Mouse (Mus musculus) neural tube, embryonic 12.5 days (tissue): ENCODE data around the gene Fancf. TPM values are rescaled to one million over a fixed set of nuclear protein-coding genes. Genes with fewer than 3 reads are reported as not detected.

Experiments used
- ATAC-seq: fragments of 200-750 bp; cut with Nextera tagmentation; 2 replicates; pipeline ENCODE4 v1.8.0; 2017; ENCODE audit warnings: low read depth, mild to moderate bottlenecking, moderate TSS enrichment, moderate library complexity; ENCODE audit not compliant: low FRiP score
- H3K27ac ChIP-seq: fragments of 300-500 bp; sonication (generic); 2 replicates; pipeline ENCODE4 v1.5.1; 2016
- H3K27me3 ChIP-seq: fragments of 300-500 bp; sonication (generic); replicated peaks from 2 replicates; pipeline ENCODE4 v1.6.1; 2016; ENCODE audit warnings: mild to moderate bottlenecking
- H3K36me3 ChIP-seq: fragments of 300-500 bp; sonication (generic); 2 replicates; pipeline ENCODE4 v1.6.1; 2016; ENCODE audit warnings: mild to moderate bottlenecking
- H3K4me1 ChIP-seq: fragments of 300-500 bp; sonication (generic); 2 replicates; pipeline ENCODE4 v1.6.1; 2016
- H3K4me2 ChIP-seq: fragments of 300-500 bp; sonication (generic); replicated peaks from 2 replicates; pipeline ENCODE4 v1.6.1; 2016; ENCODE audit warnings: mild to moderate bottlenecking
- H3K4me3 ChIP-seq: fragments of 300-500 bp; sonication (generic); 2 replicates; pipeline ENCODE4 v1.5.1; 2016
- H3K9ac ChIP-seq: fragments of 300-500 bp; sonication (generic); 2 replicates; pipeline ENCODE4 v1.6.1; 2016; ENCODE audit warnings: mild to moderate bottlenecking
- H3K9me3 ChIP-seq: fragments of 300-500 bp; sonication (generic); 2 replicates; pipeline ENCODE4 v1.6.1; 2016; ENCODE audit warnings: mild to moderate bottlenecking
- WGBS: fragments of 180-500 bp; shearing (Covaris S2); methylation state at CpG from one replicate; pipeline ENCODE4 v1.1.7; 2016; 5-methylcytosine and 5-hydroxymethylcytosine counted together
- polyA plus RNA-seq: library from polyadenylated mRNA; unstranded; fragments of >200 nt; fragmentation: Nextera tagmentation; extraction: Ambion mirVana; gene quantifications from 2 replicates; pipeline ENCODE4 v1.2.1, GENCODE M21; 2016

Gene Fancf
- polyA plus RNA-seq, 1 experiment from 2014 or later, result 18.8 TPM

DNA sequence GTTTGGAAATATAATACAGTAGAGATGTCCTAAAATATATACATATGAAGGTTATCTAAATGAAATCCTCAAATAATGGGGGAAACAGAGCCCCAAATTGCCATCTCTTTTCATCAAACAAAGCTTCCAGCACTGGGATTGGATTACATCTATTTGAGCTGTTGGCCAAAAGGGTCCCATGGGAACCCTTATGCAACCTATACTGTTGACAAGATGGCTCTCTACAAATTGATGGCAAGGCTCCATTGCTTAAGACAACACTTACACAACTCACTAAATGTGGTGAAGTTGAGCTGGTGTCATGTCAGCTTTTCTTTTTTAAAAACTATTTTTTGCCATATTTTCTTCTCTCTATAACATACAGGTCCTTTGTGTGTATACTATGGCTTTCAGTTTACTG lies 14.2 kb upstream of the Fancf start:
- Histone ChIP-seq H3K4me1 (peaks cover 9% of the 10 kb centered on the region), H3K4me3 (no peak overlapping the region), H3K36me3 (no peaks in the 10 kb centered on the region), H3K9ac (no peak overlapping the region), H3K27ac (no peak overlapping the region), H3K4me2 (no peak overlapping the region), H3K9me3 (no peaks in the 10 kb centered on the region), H3K27me3 (no peaks in the 10 kb centered on the region)
- no peak for ATAC-seq

DNA sequence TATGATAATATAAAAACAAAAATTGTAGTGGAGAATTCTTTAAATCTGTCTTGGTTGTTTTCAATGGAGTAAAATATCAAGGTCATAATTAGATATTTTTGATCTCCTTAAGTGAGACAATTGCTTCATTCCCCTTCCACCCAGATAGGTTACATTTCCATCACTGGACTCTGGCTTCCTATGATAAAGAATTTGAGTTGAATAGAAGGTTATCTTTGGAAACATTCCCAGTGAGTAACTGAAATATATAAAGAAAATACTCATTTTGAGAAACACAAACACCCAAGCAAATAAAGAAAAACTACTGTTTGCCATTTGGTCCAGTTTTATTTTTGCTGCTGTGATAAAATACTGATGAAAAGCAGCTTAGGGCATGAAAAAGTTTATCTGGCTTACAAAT lies 10.5 kb upstream of the Fancf start:
- Histone ChIP-seq H3K27me3 (no peaks in the 10 kb centered on the region), H3K4me2 (no peak overlapping the region), H3K4me3 (no peak overlapping the region), H3K9ac (no peak overlapping the region), H3K27ac (no peak overlapping the region), H3K36me3 (no peaks in the 10 kb centered on the region), H3K9me3 (no peaks in the 10 kb centered on the region), H3K4me1 (no peaks in the 10 kb centered on the region)
- ATAC-seq, result no peak

DNA sequence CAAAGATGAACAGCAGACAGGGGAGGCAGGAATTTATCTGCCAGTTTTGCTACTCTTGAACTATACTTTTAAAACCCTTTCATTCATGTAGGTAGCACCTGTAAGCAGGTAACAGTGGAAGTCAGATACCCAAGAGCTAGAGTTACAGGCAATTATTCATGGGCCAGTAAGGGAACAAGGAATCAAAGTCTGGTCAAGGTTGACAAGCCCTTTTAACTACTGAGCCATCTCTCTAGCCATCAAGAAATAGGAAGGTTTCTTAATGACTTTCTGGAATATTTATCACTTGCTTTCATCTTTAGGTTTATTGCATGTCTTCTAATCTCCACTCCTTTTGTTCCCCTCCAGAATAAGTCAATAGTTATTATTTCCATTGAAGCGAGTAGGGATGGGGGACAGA lies 10.0 kb upstream of the Fancf start:
- Histone ChIP-seq H3K4me3 (no peak overlapping the region), H3K9me3 (no peaks in the 10 kb centered on the region), H3K9ac (no peak overlapping the region), H3K4me1 (no peaks in the 10 kb centered on the region), H3K36me3 (no peaks in the 10 kb centered on the region), H3K4me2 (no peak overlapping the region), H3K27me3 (no peaks in the 10 kb centered on the region), H3K27ac (no peak overlapping the region)
- no peak for ATAC-seq
- 81% methylated on average over 1 of the region's 1 CpGs for WGBS

DNA sequence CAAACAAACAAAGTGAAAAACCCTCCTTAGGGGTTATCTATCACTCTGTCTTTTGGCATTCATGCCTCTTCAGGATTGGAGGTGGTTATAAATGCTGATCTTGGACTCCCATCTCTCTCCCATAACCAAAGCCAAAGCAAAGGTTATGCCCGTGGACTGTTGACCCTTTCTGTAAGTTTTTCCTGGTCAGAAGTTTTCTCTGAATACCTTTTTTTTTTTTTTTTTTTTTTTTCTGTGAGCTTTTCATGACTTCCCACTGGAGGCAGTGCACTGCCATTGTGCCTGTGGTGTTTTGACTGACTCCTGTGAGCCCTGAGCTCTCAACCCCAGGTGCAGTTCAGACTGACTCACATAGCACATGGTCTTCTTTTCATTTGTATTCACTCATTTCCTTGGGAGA lies 5.9 kb upstream of the Fancf start:
- no peak overlapping the region for H3K4me2 ChIP-seq
- H3K9me3 ChIP-seq, result no peaks in the 10 kb centered on the region
- 77% methylated on average over 1 of the region's 1 CpGs for WGBS
- H3K36me3 ChIP-seq, result no peaks in the 10 kb centered on the region
- H3K4me1 ChIP-seq, result peaks cover 2% of the 10 kb centered on the region; the same call in 1 of the 2 replicates
- no peak for ATAC-seq
- no peak overlapping the region for H3K9ac ChIP-seq
- no peaks in the 10 kb centered on the region for H3K27me3 ChIP-seq
- no peak overlapping the region for H3K4me3 ChIP-seq
- no peak overlapping the region for H3K27ac ChIP-seq

DNA sequence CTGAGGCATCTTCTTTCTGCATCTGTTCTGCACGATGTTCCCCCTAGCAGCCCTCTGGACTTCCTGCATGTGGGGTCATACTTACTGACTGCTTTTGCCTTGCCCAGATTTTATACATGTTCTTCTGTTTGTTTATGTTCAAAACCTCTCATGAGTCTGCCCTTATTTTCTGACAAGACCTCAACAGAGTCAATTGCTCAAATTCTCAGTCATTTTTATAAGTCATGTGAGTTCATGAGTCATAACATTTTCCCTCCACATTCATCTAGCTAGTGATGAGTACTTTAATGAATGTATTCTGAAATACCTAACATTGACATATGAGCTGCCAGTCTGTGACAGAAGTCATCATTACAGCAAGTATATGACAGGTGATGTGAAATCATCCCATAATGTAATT lies 3.3 kb upstream of the Fancf start:
- H3K36me3 ChIP-seq, result no peaks in the 10 kb centered on the region
- no peak overlapping the region for H3K4me2 ChIP-seq
- no peak for ATAC-seq
- H3K27ac ChIP-seq, result no peak overlapping the region
- H3K9ac ChIP-seq, result no peak overlapping the region
- peaks cover 14% of the 10 kb centered on the region for H3K4me1 ChIP-seq
- WGBS, result 62% methylated on average over 1 of the region's 1 CpGs
- H3K9me3 ChIP-seq, result no peaks in the 10 kb centered on the region
- no peaks in the 10 kb centered on the region for H3K27me3 ChIP-seq
- H3K4me3 ChIP-seq, result no peak overlapping the region

DNA sequence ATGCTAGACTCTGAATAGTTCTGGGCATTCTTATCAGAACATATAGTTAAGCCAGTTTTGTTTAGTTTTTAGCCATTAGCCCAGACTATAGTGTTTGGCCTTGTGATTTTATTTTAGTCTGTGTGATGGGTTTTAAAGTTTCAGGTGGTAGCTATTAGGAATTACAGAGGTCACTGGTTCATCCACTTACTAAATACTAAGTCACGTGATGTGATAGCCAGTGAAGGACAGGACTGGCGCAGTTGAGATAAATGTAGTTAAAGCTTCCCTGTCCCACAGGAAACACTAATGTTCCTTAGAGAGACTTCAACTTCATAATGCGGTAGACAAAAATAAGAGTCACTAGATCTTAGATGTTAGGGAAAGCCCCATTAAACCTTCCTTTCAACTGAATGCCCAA lies 775 bp upstream of the Fancf start:
- H3K9ac ChIP-seq, result no peak overlapping the region
- 79% methylated on average over 3 of the region's 3 CpGs for WGBS

DNA sequence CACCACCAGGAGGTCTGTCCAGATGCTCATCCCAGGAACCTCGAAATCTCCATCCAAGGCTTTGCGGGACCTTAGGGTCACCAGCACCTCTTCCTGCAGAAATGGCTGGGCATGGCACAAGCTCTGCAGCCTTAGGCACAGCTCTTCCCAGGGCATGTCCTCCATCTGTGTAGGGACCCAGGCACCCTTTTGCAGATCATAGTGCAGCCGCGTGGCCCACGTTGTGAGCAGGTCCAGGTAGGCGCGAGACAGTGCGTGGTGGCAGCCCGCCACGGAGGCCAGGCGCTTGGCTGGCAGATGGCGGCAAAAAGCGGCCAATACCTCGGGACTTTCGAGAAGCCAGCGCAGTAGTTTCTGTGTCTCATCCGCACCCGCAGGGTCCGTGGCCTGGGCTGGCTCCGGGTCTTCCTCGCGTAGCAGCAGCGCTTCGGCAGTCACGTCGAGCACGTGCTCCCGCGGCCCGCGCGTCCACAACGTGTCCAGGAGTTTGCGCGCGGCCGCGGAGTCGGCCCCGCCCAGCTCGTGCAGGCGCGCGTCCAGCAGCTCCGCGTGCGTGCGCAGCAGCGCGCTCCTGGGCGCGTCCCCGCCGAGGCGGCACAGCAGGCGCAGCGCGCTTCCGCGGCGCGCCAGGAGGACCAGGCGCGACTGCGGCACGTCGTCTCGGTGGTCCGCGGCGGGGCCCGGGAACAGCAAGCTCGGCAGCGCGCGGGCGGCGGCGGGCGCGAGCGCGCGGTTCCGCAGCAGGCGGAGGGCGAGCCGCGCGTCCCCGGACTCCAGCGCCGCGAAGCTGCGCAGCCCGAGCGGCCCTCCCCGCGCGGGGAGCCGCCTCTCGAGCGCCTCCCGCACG lies 594 bp downstream of the Fancf start, which contains the start of gene Gas2:
Gas2 (plus strand) TSS at position 766 of the 847 bp plus-strand sequence.
- no peaks in the 10 kb centered on the region for H3K9me3 ChIP-seq
- no peaks in the 10 kb centered on the region for H3K27me3 ChIP-seq
- peak within 1 kb of the TSS; percentile 96 for H3K27ac ChIP-seq
- peak within 1 kb of the TSS; percentile 73 for H3K4me2 ChIP-seq
- H3K36me3 ChIP-seq, result no peaks in the 10 kb centered on the region
- H3K4me1 ChIP-seq, result peaks cover 14% of the 10 kb centered on the region
- peak within 1 kb of the TSS; percentile 71 for H3K4me3 ChIP-seq
- peak; percentile 89 for ATAC-seq
- 8% methylated on average over 100 of the region's 105 CpGs for WGBS
- peak within 1 kb of the TSS; percentile 82 for H3K9ac ChIP-seq

More for the DNA sequence above, 775 bp upstream of the Fancf start:
- peak overlapping the region; percentile 71 for H3K4me3 ChIP-seq
- H3K27me3 ChIP-seq, result no peaks in the 10 kb centered on the region
- peaks cover 14% of the 10 kb centered on the region for H3K4me1 ChIP-seq
- H3K4me2 ChIP-seq, result peak overlapping the region; percentile 73
- H3K36me3 ChIP-seq, result no peaks in the 10 kb centered on the region
- no peaks in the 10 kb centered on the region for H3K9me3 ChIP-seq
- H3K27ac ChIP-seq, result no peak overlapping the region
- no peak for ATAC-seq

DNA sequence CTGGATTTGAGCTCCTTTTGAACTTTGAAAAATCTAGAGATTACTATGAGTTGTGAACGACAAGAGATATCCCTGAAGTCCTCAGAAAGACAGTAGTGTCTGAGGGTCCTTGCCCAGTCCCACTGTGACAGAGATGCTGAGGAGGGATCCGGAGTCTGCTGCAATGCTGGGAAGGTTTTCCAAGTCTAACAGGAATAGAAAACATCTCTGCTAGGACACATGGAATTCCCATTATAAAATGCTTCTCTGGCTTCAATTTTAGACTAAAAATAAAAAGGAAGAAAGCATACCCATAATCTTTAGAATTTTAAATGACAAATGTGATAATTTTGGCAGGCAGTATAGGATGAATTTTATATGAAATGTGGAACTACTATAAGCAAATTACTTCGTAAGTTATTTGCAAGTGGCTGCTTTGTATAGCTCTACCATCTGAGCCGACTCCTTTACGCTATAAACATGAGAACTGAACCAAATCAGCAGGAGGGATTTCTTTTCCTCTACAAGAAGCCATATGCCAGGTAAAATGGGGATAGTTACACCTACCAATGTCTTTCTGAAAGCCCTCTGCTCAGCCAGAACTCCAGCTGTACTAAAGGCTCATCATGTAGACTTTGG lies 10.1 kb downstream of the Fancf start:
- no peak for ATAC-seq

DNA sequence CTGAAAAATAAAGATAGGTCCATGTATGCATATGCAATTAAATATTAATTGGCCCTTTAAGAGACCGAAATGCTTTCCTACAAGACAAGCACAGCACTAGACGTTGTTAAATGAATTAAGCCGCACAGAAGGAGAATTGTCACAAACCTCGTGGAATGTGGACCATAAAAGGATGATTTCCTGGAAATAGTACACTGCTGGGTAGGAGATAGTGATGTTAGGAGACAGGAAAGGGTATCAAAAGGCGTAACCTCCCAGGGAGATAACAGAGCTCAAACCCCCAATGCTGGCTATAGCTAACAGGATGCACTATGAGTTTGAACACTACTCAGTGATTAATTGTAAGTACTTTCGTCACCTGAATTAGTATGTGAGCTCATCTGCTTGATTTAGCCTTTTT lies 11.2 kb downstream of the Fancf start:
- no peak overlapping the region for H3K9ac ChIP-seq
- 84% methylated on average over 6 of the region's 6 CpGs for WGBS

More for the DNA sequence above, 10.1 kb downstream of the Fancf start:
- Histone ChIP-seq H3K9me3 (no peaks in the 10 kb centered on the region), H3K27me3 (no peaks in the 10 kb centered on the region), H3K27ac (no peak overlapping the region), H3K4me1 (no peaks in the 10 kb centered on the region), H3K9ac (no peak overlapping the region), H3K4me2 (no peak overlapping the region), H3K36me3 (no peaks in the 10 kb centered on the region), H3K4me3 (no peak overlapping the region)
- 89% methylated on average over 5 of the region's 5 CpGs for WGBS

DNA sequence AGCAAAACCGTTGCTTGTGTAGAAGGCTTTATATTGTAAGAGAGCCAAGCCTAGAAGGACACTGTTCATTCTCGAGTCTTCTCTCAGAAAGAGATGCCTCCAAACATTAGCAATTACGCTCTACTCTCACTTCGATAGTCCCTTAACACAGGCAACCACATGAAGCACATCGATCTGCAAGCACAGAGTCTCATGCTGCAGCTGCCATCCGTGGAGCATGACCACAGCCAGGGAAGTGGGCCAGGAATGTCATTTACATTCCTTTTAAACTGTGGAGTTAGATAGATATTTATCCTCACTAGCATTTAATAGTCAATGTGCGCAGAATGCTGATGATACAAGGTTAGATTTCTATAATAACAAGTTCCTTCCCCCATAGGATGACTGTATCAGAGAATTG lies 21.6 kb downstream of the Fancf start:
- 83% methylated on average over 7 of the region's 7 CpGs for WGBS
- 0 out of 2 replicates have a peak, but pooled peaks cover 12% of the 10 kb centered on the region for H3K9me3 ChIP-seq
- H3K27ac ChIP-seq, result no peak overlapping the region
- H3K4me3 ChIP-seq, result no peak overlapping the region
- no peak overlapping the region for H3K9ac ChIP-seq
- H3K27me3 ChIP-seq, result no peaks in the 10 kb centered on the region
- H3K4me1 ChIP-seq, result peaks cover 4% of the 10 kb centered on the region; the same call in 1 of the 2 replicates
- no peaks in the 10 kb centered on the region for H3K36me3 ChIP-seq
- no peak for ATAC-seq
- H3K4me2 ChIP-seq, result no peak overlapping the region

More for the DNA sequence above, 11.2 kb downstream of the Fancf start:
- Histone ChIP-seq H3K27ac (no peak overlapping the region), H3K36me3 (no peaks in the 10 kb centered on the region), H3K9me3 (no peaks in the 10 kb centered on the region), H3K27me3 (no peaks in the 10 kb centered on the region), H3K4me1 (no peaks in the 10 kb centered on the region), H3K4me2 (no peak overlapping the region), H3K4me3 (no peak overlapping the region)
- ATAC-seq, result no peak

DNA sequence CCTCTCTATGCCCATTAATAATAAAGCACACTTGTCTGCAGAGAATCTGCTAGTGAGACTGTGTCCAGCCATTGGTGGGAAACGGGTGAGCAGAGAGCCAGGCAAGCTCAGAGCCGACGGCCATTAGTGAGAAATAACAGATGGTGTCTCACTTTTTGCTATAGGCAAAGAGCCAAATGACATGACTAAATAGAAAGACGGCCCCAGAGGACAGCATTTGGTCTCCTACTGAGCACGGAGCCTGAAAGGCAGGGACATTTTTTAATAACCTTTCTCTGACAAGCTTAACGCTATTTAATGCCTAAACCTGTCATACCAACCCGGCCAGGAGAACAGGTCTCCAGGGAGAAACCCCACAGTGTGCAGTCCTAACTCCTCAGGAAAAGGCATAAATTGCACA lies 30.1 kb downstream of the Fancf start:
- Histone ChIP-seq H3K4me2 (0 out of 2 replicates have a peak overlapping the region, but pooled peaks have one; percentile 21), H3K4me1 (0 out of 2 replicates have a peak, but pooled peaks cover 9% of the 10 kb centered on the region), H3K9ac (no peak overlapping the region), H3K4me3 (no peak overlapping the region), H3K36me3 (no peaks in the 10 kb centered on the region), H3K27ac (peak overlapping the region; percentile 37; the same call in 1 of the 2 replicates), H3K27me3 (no peaks in the 10 kb centered on the region), H3K9me3 (no peaks in the 10 kb centered on the region)
- ATAC-seq, result peak; percentile 75
- 16% methylated on average over 7 of the region's 7 CpGs for WGBS

DNA sequence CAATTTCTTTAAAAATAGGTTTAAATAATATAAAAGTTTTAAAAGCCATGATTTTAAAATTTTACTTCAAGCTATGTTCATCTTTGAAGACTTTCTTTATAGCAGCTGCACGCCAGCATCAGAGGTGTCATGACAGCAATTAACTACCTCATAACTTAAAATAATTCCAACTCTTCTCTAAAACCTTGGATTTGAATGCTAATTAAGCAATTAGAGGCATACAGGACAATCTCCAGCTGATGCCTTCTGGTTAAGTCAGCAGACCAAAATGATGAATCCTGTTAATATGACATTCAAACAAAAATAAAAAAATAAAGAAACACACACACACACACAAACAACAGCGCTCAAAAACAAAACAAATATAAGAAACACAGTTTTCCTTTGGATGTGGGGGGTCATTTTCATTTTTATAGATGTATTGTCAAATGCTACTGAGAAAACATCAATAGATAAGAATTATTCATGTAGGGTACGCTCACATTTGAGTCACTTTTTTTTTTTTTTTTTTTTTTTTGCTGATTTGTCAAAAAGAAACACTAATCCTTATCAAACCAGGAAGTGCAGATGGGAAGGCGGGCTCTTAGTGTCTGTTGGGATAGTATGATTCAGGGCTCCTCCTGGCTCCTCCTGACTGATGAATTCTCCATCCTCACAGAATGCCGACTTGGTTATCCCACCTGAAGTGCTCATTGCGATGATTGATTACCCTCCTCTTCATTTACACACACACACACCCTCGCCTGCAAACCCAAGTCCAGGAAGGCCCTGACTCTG lies 38.3 kb downstream of the Fancf start:
- Histone ChIP-seq H3K27ac (no peak overlapping the region), H3K4me2 (no peak overlapping the region), H3K4me3 (no peak overlapping the region), H3K9me3 (no peaks in the 10 kb centered on the region), H3K9ac (no peak overlapping the region), H3K27me3 (no peaks in the 10 kb centered on the region), H3K36me3 (no peaks in the 10 kb centered on the region), H3K4me1 (peaks cover 4% of the 10 kb centered on the region; the same call in 1 of the 2 replicates)
- ATAC-seq, result peak; percentile 63
- 63% methylated on average over 7 of the region's 7 CpGs for WGBS
